Mouse (Mus musculus): ENCODE results near the gene Rnase4. TPM values are rescaled to one million over a fixed set of nuclear protein-coding genes. Genes with fewer than 3 reads are reported as not detected.
A peak's percentile ranks its signal among the peaks of the same experiment; 100 is the strongest.
"Not testable (repeated sequence)": the region's sequence is repeated elsewhere in the genome, so short reads cannot be mapped to it uniquely, and the experiment has no call there.

The Rnase4 gene
- polyA plus RNA-seq, 1 experiment from 2014 or later = 45.7 TPM

- ChIA-PET POLR2A (interaction anchor here (0.9 kb wide), 1 partner anchor 282 kb away, joined by 3 read pairs; the partner anchor contains the start of genes Ccnb1ip1 and Parp2), CTCF (interaction anchor here (1.0 to 1.9 kb wide), 3 partner anchors 10 to 282 kb away, joined by 3 to 17 read pairs (median 4); partner anchors contain the start of genes Ccnb1ip1 and Parp2)
- ATAC-seq (peak; percentile 85), DNase-seq (ENCODE audit: low read depth, low spot score) (peak; percentile 95)
- TF ChIP-seq CTCF (IDR thresholded peaks at IDR 0.05) = no peak
- no peaks in the 10 kb centered on the region for H3K27me3 ChIP-seq
- in situ Hi-C loops (cut with MboI; ENCODE audit: low pct_unique_long_range_greater_than_20kb) = no loop called here
Observed at GRCm38 (mm10) chr14:51088970-51089673, 1.8 kb upstream of the Rnase4 start.

GRCm38 (mm10) chr14:51089674-51090076, 1.2 kb upstream of the Rnase4 start:
- ChIA-PET CTCF (interaction anchor here (1.0 to 1.9 kb wide), 3 partner anchors 10 to 282 kb away, joined by 3 to 17 read pairs (median 4); partner anchors contain the start of genes Ccnb1ip1 and Parp2), POLR2A (interaction anchor here (0.9 kb wide), 1 partner anchor 282 kb away, joined by 3 read pairs; the partner anchor contains the start of genes Ccnb1ip1 and Parp2)
- ATAC-seq (no peak), DNase-seq (ENCODE audit: low read depth, low spot score) (no peak)
- no peak for TF ChIP-seq CTCF (IDR thresholded peaks at IDR 0.05)
- no peaks in the 10 kb centered on the region for H3K27me3 ChIP-seq
- in situ Hi-C loops (cut with MboI; ENCODE audit: low pct_unique_long_range_greater_than_20kb) = no loop called here

GRCm38 (mm10) chr14:51090077-51090781, 648 bp upstream of the Rnase4 start:
- DNase-seq (ENCODE audit: low read depth, low spot score) = peak; percentile 48
- peak; percentile 23 for ATAC-seq
- in situ Hi-C loops (cut with MboI; ENCODE audit: low pct_unique_long_range_greater_than_20kb) = no loop called here
- ChIA-PET CTCF (no interaction called here), POLR2A (interaction anchor here (0.7 kb wide), 1 partner anchor 28 kb away, joined by 3 read pairs; no protein-coding TSS in a partner anchor)
- no peak for TF ChIP-seq CTCF (IDR thresholded peaks at IDR 0.05)
- H3K27me3 ChIP-seq = no peaks in the 10 kb centered on the region

- no peak for ATAC-seq
- H3K27me3 ChIP-seq = no peaks in the 10 kb centered on the region
- ChIA-PET CTCF (no interaction called here), POLR2A (no interaction called here)
- in situ Hi-C loops (cut with MboI; ENCODE audit: low pct_unique_long_range_greater_than_20kb) = no loop called here
- no peak for TF ChIP-seq CTCF (IDR thresholded peaks at IDR 0.05)
- DNase-seq (ENCODE audit: low read depth, low spot score) = no peak
Observed at GRCm38 (mm10) chr14:51092073-51092620, 1.3 kb downstream of the Rnase4 start.

DNA sequence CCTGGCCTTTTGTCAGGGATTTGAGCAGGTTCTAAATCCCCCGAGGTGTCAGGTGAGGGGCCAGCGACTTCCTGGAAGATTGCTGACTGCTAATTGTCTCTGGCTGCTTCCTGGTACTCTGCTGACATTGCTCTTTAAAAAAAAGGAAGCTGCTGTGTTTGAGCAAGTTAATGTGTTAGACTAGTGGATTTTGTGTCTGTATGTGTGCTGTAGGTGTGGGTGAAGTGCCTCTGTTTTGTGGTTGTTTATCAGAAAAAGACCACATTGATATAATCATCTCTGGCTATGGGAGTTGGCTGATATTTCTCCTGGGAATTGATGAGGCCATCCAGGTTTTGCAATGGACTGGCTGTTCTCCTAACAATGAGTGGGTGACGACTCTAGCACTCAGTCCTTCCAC, 2.6 kb downstream of the Rnase4 start:
- CTCF ChIA-PET = interaction anchor here (1.0 kb wide), 1 partner anchor 27 kb away, joined by 3 read pairs; no protein-coding TSS in a partner anchor
- no peaks in the 10 kb centered on the region for H3K27me3 ChIP-seq
- in situ Hi-C loops (cut with MboI; ENCODE audit: low pct_unique_long_range_greater_than_20kb) = no loop called here
- ATAC-seq = no peak
- TF ChIP-seq CTCF (IDR thresholded peaks at IDR 0.05) = no peak
- POLR2A ChIA-PET = no interaction called here
- DNase-seq (ENCODE audit: low read depth, low spot score) = no peak

GRCm38 (mm10) chr14:51094096-51094875, 3.4 kb downstream of the Rnase4 start:
- ChIA-PET CTCF (interaction anchor here (1.0 kb wide), 1 partner anchor 27 kb away, joined by 3 read pairs; no protein-coding TSS in a partner anchor), POLR2A (no interaction called here)
- in situ Hi-C loops (cut with MboI; ENCODE audit: low pct_unique_long_range_greater_than_20kb) = no loop called here
- DNase-seq (ENCODE audit: low read depth, low spot score) = no peak
- no peaks in the 10 kb centered on the region for H3K27me3 ChIP-seq
- no peak for TF ChIP-seq CTCF (IDR thresholded peaks at IDR 0.05)
- no peak for ATAC-seq

DNA sequence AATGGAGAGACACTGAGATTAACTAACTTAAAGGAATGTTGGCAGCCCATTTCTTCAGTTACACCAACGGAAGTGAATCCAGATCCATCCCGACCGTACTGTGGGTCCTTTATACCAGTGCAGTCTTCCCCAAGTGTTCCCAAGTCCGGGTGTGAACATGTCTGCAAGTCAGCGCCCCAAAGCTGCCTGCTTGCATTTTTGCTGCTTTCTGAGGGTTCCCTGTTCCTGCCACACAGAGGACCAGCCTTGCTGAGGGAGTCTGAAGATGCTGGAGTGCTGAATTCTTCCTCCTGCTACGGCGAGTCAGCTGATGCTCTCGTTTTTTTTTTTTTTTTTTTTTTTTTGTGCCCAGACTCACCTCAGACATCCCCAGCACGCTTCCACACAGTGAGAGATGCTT, 4.0 kb downstream of the Rnase4 start:
- no peak for ATAC-seq
- H3K27me3 ChIP-seq = no peaks in the 10 kb centered on the region
- DNase-seq (ENCODE audit: low read depth, low spot score) = no peak
- ChIA-PET POLR2A (no interaction called here), CTCF (interaction anchor here (1.0 kb wide), 1 partner anchor 30 kb away, joined by 3 read pairs; no protein-coding TSS in a partner anchor)
- in situ Hi-C loops (cut with MboI; ENCODE audit: low pct_unique_long_range_greater_than_20kb) = loop anchor here (5.0 kb wide), 1 partner anchor 677 kb away; the partner anchor contains the start of gene Ang4
- TF ChIP-seq CTCF (IDR thresholded peaks at IDR 0.05) = no peak

- no peak for TF ChIP-seq CTCF (IDR thresholded peaks at IDR 0.05)
- POLR2A ChIA-PET = no interaction called here
Observed at GRCm38 (mm10) chr14:51095736-51096524, 5.1 kb downstream of the Rnase4 start.

GRCm38 (mm10) chr14:51098300-51098699, 7.4 kb downstream of the Rnase4 start:
- peak; percentile 85 for ATAC-seq
- POLR2A ChIA-PET = not testable (repeated sequence)

More at GRCm38 (mm10) chr14:51095736-51096524, 5.1 kb downstream of the Rnase4 start:
- DNase-seq (ENCODE audit: low read depth, low spot score) = no peak
- CTCF ChIA-PET = interaction anchor here (1.0 kb wide), 2 partner anchors 32 to 296 kb away, joined by 3 read pairs; no protein-coding TSS in a partner anchor
- in situ Hi-C loops (cut with MboI; ENCODE audit: low pct_unique_long_range_greater_than_20kb) = loop anchor here (5.0 kb wide), 1 partner anchor 676 kb away; the partner anchor contains the start of gene Ang4
- no peaks in the 10 kb centered on the region for H3K27me3 ChIP-seq
- no peak for ATAC-seq

More at GRCm38 (mm10) chr14:51098300-51098699, 7.4 kb downstream of the Rnase4 start:
- in situ Hi-C loops (cut with MboI; ENCODE audit: low pct_unique_long_range_greater_than_20kb) = loop anchor here (5.0 kb wide), 1 partner anchor 674 kb away; the partner anchor contains the start of gene Ang4
- not testable (repeated sequence) for H3K27me3 ChIP-seq; DNase-seq (ENCODE audit: low read depth, low spot score)
- CTCF ChIA-PET = interaction anchor here (0.9 to 1.8 kb wide), 4 partner anchors 24 to 673 kb away, joined by 3 to 4 read pairs (median 4); no protein-coding TSS in a partner anchor

All from Patski (cell line).